Mouse (Mus musculus) gastrocnemius, postnatal 4 days (tissue): ENCODE results near the gene Cck. TPM values are rescaled to one million over a fixed set of nuclear protein-coding genes. Genes with fewer than 3 reads are reported as not detected.

Experiments
- DNase-seq, 2 experiments: peaks; one replicate each; pipeline ENCODE4 v3.0.0; 2021 to 2022; ENCODE audit warnings: low spot score in 2 of 2, mixed read lengths in 2 of 2
- long read RNA-seq, 2 experiments: library from polyadenylated mRNA; stranded (forward); transcript quantifications; one replicate each; pipeline ENCODE4 v2.0.0; 2021
- total RNA-seq, 2 experiments: library from RNA; stranded (reverse); gene quantifications; 2 replicates each; pipeline ENCODE4 v1.2.3; 2021

Gene Cck
- 1 to 10 TPM; 6.2 to 8.7 TPM for total RNA-seq
- long read RNA-seq, experiment 1, partial matches to known transcripts = 0 of 5 reads
- long read RNA-seq, experiment 1, other reads (novel, unspliced or antisense) = 2 of 5 reads
- long read RNA-seq, experiment 2, partial matches to known transcripts = 0 of 4 reads
- long read RNA-seq, experiment 2, other reads (novel, unspliced or antisense) = 1 of 4 reads

DNA sequence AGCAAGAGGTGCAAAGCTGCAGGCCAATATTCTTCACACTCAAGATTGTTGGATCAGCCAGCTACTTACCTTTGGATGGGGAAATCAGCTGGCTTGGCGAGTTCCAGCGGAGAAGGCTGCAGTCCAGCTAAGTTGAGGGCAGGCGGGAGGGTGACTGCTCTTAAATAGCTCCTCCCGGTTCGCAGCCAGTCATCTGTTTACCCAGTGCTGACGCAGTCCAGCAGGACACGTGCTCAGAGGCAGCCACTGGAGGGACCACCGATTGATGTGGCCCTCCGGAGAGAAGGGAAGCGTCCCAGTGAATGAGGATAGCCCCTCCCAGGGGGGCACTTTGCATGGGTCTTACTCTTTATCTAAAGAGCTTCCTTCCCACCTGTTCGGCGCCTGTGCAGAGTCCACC is at the start of gene Cck:
Gene Cck (minus strand): TSS at position 166 of the 400 bp plus-strand sequence.
- peak in 1 of 2 experiments; percentile 23 for DNase-seq

GRCm38 (mm10) chr9:121541530-121541929 is 46.0 kb upstream of the Cck start:
- no peak for DNase-seq

- DNase-seq = no peak
Observed at GRCm38 (mm10) chr9:121532626-121533025, 37.1 kb upstream of the Cck start.

DNA sequence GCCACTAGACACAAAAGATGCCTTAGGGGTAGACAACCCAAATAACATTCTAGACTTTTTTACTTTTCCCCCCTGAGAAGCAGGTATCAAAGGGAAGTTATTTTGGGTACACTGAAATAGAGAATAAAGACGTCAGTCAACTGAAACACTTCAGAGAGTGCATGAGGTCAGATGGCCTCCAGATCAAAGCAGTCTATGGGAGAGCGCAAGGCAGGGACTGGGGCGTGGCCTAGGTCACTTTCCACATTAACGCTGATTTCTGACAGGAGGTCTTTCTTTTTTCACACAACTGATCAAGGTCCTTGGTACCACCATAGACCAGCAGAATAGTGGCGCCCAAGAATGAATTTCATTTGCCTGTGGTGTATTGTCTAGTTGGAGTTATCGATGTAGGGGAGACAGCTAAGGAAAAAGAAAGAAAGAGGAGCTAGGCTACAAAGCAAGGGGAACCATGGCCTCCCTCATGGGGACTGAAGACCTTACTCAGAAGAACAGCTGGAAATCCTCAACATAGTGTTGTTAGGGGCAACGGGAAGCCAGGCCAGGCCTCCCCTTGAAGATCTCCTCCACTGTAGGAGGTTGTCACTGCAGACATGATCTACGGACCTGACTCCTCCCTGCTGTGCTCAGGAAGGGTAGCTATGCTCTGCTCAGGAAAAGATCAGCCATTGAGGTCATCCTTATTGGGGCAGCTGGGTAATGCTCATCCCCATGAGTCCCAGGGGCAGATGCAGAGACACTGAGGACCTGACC is 33.3 kb upstream of the Cck start:
- DNase-seq = no peak

DNA sequence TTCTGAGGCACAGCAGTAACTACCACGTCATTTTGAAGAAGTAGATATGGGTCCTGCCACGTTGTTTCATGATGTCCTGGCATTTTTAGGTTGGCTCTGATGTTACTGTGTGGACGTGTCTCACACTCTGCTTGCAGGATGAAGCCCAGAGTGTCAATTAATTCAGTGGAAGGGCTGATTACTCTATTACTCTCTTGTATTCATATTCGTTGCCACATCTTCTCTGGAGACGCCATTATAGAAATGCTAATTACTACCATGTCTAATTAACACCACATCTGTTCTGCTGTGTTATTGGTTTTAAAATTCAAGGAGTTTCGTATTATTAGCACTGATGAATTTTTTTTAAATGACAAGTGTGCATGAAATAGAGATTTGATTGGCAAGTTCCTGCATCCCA is 30.7 kb upstream of the Cck start:
- DNase-seq = no peak

DNA sequence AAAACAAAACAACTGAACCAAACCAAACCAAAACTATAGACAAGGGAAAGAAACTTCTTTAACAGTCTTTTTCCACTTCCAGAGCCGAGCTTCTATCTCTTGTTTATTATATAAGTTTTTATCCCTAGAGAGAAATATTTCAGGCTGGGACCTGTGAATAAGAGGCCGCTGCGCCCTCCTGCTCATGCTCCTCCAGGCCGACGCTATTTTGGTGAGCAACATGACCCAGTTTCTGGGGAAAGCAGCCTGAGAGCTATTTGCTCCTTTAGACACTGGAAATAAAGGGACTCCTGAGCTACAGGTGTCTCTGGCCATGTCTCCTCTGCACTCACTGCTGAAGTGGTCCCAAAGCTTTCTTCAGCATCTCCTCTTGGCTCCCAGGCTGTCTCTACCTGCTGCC is 24.6 kb upstream of the Cck start:
- no peak for DNase-seq

GRCm38 (mm10) chr9:121514462-121514861 is 19.0 kb upstream of the Cck start:
- no peak for DNase-seq

DNA sequence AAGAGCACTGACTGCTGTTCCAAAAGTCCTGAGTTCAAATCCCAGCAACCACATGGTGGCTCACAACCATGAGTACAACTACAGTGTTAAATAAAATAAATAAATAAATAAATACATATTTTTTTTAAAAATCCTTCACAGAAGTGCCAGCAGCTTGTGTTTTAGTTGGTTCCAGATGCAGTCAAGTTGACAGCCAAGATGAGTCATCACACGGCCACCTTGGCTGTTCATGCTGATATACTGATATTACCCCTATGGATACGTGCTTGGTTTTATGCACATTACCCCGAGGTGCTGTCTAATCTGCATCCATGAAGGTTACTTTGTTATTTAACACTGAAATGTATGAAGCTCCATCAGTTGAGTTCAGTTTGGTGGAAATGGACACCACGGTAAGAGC is 16.4 kb upstream of the Cck start:
- no peak for DNase-seq

- DNase-seq = no peak
Observed at GRCm38 (mm10) chr9:121506478-121507180, 11.1 kb upstream of the Cck start.

DNA sequence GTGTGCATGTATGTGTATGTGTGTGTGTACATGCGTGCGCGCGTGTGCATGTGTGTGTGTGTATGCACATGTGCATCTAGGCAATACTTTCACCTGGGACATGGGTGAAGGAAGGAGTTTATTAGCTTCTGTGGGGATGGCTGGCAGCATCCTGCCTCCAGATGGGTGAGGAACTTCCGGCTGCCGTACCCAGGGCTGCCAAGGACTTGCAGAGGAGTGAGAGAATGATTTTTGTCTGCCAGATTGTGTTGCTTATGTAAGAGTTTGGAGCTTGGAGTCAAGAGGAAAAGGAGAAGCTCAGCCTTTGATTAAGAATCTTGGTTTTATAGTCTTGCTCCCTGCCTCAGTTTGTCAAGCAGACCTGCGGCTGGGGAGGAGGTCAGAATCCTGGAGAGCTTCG is 9.9 kb upstream of the Cck start:
- no peak for DNase-seq

- no peak for DNase-seq
Observed at GRCm38 (mm10) chr9:121496102-121496501, 608 bp upstream of the Cck start.

DNA sequence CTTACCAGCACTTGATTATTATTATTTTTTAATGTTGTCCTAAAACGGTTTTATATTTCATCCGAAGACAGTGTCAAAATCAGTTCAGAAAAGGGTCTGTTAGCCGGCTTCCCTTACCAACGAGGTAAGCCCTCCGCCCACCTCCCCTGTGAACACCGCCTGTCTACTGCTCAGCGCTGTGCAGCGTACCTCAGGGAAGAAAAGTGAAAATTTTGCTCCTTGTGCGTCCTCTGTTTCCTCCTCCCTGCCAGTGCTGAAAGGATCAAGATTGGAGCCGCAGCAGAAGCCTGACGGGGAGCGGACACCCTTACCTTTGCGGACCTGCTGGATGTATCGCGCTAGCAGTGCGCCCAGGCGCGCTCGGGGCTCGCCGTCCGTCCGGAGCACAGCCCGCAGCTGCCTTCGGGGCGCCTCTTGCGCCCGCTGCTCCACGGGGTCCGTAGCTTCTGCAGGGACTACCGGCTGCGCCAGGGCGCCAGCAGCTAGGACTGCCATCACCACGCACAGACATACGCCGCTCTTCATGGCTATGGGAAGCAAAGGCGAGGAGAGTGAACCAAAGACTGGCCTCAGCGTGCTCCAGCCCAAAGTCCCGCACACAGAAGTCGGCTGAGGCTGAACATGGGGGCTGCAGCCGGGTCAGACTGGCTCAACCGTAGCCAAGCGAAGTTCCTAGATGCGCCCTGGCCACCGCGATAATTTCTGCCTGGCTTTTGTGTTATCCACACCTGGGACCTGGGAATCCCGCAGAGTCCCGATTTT is 1.3 kb downstream of the Cck start:
- peak in 1 of 2 experiments; percentile 32 for DNase-seq

- no peak for DNase-seq
Observed at GRCm38 (mm10) chr9:121491592-121492240, 3.8 kb downstream of the Cck start.

GRCm38 (mm10) chr9:121487216-121487615 is 8.3 kb downstream of the Cck start:
- DNase-seq = no peak

DNA sequence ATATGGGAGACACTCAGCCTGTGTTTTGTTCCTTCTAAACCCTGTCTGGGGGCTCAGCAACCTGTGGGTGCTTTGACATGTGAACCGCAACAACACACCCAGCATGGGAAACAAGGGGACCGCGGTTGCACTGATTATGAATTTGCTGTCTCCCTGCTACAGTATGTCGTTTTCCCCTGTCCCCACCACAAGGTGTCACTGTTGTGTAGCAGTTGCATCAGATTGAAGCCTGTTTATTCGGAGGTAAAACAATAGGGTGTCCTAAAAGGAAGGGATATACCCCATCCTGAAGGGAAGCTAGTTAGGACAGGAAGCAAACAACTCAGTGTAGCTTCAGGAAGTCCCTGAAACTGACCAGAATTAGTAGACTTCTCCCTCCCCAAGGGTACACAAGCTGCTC is 16.0 kb downstream of the Cck start:
- peak in 1 of 2 experiments; percentile 60 for DNase-seq

DNA sequence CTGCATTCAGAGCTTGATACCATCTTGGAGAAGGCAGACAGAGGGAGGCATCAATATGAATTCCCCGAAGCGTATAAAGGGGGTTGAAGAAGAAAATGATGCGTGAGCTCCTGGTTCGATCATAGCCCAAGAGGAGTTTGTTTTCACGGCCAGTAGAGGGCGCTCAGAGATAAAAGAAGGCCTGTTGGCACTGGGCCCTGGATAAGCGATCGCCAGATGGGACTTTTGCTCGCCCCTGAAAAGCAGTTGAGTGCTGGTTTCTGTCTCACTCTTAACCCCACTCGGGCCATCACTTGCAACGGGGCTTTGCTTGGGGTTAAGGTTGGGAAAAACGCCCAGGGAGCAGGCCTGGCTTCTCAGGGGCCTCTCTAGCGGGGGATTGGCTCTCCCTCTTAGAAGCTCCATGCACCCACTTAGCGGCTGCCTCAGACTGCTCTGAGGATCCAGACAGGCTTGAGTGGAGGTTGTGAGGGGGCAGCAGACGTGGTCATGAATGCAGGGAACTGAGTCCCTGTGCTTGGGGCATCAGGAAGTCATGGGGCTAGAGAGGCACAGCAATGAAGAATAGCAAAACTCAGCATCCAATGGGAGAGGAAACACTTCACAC is 18.1 kb downstream of the Cck start:
- peak; percentile 62 to 82 for DNase-seq

GRCm38 (mm10) chr9:121475488-121476452 is 19.7 kb downstream of the Cck start:
- DNase-seq = no peak

DNA sequence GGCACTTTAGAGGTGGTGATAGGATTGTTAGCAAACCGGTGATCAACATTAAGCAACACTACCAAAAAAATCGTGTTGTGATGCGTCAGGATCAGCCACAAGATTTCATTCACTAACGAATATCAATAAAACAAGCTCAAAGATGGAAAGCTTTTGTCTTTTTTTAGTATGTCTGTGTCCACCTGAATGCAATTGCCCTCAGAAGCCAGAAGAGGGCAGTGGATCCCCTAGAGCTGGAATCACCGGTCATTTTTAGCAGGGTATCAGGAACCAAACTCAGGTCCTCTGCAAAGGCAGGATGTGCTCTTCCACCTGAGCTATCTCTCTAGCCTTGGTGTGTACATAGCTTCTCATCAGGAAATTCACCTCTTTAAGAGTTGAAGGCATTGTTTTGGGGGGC is 20.7 kb downstream of the Cck start:
- DNase-seq = no peak

DNA sequence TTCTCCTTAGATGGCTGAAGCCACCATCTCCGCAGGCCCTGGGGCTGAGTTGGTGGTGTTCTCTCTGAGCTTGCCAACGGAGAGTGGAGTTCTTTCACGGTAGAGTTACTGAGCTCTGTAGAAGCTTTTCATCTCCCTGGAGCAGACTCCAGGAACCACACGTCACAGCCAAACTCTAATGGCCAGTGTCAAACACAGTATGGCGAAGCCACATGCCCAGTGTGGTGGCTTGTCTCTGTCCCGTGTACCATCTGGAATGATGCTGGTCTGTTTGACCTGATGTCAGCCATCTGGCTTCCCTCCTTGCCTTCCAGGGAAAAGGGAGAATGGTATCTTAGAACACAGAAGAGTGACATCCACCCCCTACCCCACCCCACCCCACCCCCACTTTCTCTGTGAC is 25.8 kb downstream of the Cck start:
- no peak for DNase-seq
